Mouse (Mus musculus) hindbrain, embryonic 13.5 days (tissue): Measurements from ENCODE around the gene Tmem215. TPM values are rescaled to one million over a fixed set of nuclear protein-coding genes. Genes with fewer than 3 reads are reported as not detected.
A peak's percentile ranks its signal among the peaks of the same experiment; 100 is the strongest.

Experiments used
- ATAC-seq: fragments of 200-750 bp; cut with Nextera tagmentation; 2 replicates; pipeline ENCODE4 v1.8.0; 2017; ENCODE audit warnings: moderate TSS enrichment; ENCODE audit not compliant: low FRiP score
- H3K27ac ChIP-seq: fragments of 300-500 bp; sonication (generic); 2 replicates; pipeline ENCODE4 v1.5.1; 2015; ENCODE audit warnings: inconsistent platforms, mild to moderate bottlenecking, moderate library complexity
- H3K27me3 ChIP-seq: fragments of 300-500 bp; sonication (generic); 2 replicates; pipeline ENCODE4 v1.6.1; 2015; ENCODE audit warnings: mild to moderate bottlenecking, inconsistent platforms
- H3K36me3 ChIP-seq: fragments of 300-500 bp; sonication (generic); 2 replicates; pipeline ENCODE4 v1.6.1; 2015; ENCODE audit warnings: mild to moderate bottlenecking, inconsistent platforms
- H3K4me1 ChIP-seq: fragments of 300-500 bp; sonication (generic); replicated peaks from 2 replicates; pipeline ENCODE4 v1.6.1; 2015; ENCODE audit warnings: inconsistent platforms
- H3K4me2 ChIP-seq: fragments of 300-500 bp; sonication (generic); 2 replicates; pipeline ENCODE4 v1.6.1; 2015; ENCODE audit warnings: inconsistent platforms, mild to moderate bottlenecking, moderate library complexity
- H3K4me3 ChIP-seq: fragments of 300-500 bp; sonication (generic); 2 replicates; pipeline ENCODE4 v1.5.1; 2015; ENCODE audit warnings: mild to moderate bottlenecking, inconsistent platforms
- H3K9ac ChIP-seq: fragments of 300-500 bp; sonication (generic); 2 replicates; pipeline ENCODE4 v1.6.1; 2015; ENCODE audit warnings: mild to moderate bottlenecking, inconsistent platforms
- H3K9me3 ChIP-seq: fragments of 300-500 bp; sonication (generic); 2 replicates; pipeline ENCODE4 v1.6.1; 2016; ENCODE audit warnings: inconsistent platforms
- WGBS: fragments of 180-500 bp; shearing (Covaris S2); methylation state at CpG from one replicate; pipeline ENCODE4 v1.1.7; 2015; 5-methylcytosine and 5-hydroxymethylcytosine counted together
- polyA plus RNA-seq: library from polyadenylated mRNA; unstranded; fragments of >200 nt; fragmentation: Nextera tagmentation; extraction: Ambion mirVana; gene quantifications from 2 replicates; pipeline ENCODE4 v1.2.1, GENCODE M21; 2015

Gene Tmem215
- polyA plus RNA-seq, 1 experiment from 2014 or later, result 0.27 TPM

GRCm38 (mm10) chr4:40499812-40500591, 28.0 kb downstream of the Tmem215 start:
- no peak overlapping the region for H3K4me2 ChIP-seq
- no peaks in the 10 kb centered on the region for H3K9me3 ChIP-seq
- no peaks in the 10 kb centered on the region for H3K4me1 ChIP-seq
- H3K36me3 ChIP-seq, result no peaks in the 10 kb centered on the region
- WGBS, result 79% methylated on average over 11 of the region's 11 CpGs
- no peak overlapping the region for H3K4me3 ChIP-seq
- no peak; the same call in 1 of the 2 replicates for ATAC-seq
- H3K27me3 ChIP-seq, result no peaks in the 10 kb centered on the region
- no peak overlapping the region for H3K9ac ChIP-seq
- no peak overlapping the region for H3K27ac ChIP-seq

DNA sequence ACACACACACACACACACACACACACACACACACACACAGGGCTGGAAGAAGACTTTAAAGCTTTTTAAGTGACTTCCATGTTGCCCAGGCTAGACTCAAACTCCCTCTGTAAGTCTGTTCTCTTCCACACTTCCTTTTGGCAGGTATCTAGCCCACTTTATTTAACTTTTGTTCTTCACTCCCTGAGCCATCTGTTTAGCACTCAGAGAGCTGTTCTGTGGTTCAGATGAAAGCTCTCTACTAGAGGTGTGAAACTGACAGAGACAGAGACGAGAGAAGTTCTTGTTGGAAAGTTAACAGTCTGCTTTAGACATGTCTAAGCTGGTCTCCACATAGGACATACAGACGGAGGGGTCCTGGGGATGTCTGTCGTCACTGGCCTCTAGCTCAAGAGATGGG, 30.5 kb downstream of the Tmem215 start:
- Histone ChIP-seq H3K36me3 (no peaks in the 10 kb centered on the region), H3K27me3 (no peaks in the 10 kb centered on the region), H3K4me3 (no peak overlapping the region), H3K9ac (no peak overlapping the region), H3K4me1 (no peaks in the 10 kb centered on the region), H3K27ac (no peak overlapping the region), H3K4me2 (no peak overlapping the region), H3K9me3 (no peaks in the 10 kb centered on the region)
- 87% methylated on average over 3 of the region's 3 CpGs for WGBS
- no peak for ATAC-seq

- WGBS, result 60% methylated on average over 16 of the region's 16 CpGs
- ATAC-seq, result peak; percentile 85
- H3K4me3 ChIP-seq, result no peak overlapping the region
- H3K9me3 ChIP-seq, result no peaks in the 10 kb centered on the region
- no peaks in the 10 kb centered on the region for H3K36me3 ChIP-seq
- H3K4me1 ChIP-seq, result peaks cover 9% of the 10 kb centered on the region; the same call in 1 of the 2 replicates
- H3K9ac ChIP-seq, result no peak overlapping the region
- no peak overlapping the region for H3K27ac ChIP-seq
- no peak overlapping the region for H3K4me2 ChIP-seq
- H3K27me3 ChIP-seq, result no peaks in the 10 kb centered on the region
These were observed 37.6 kb downstream of the Tmem215 start for GRCm38 (mm10) chr4:40509534-40509933.

DNA sequence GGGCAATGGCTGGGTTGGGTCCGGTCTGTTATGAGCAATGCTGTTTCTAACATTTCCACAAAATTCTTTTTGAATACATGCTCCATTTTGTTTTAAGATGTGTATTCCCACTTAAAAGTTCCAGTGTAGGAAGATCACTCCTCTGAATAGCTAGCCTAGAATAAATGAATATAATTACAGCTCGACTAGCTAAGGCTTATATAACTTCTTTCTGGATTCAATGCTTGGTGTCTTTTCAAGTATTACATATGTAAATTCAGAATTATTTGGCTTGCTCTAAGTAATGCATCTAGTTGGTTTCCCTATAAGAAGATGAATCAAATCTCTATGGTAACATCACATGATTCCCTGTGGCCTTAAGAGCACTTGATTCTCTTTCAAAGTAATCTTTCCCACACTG, 41.3 kb downstream of the Tmem215 start:
- Histone ChIP-seq H3K4me3 (no peak overlapping the region), H3K27me3 (no peaks in the 10 kb centered on the region), H3K27ac (no peak overlapping the region), H3K9ac (no peak overlapping the region), H3K9me3 (no peaks in the 10 kb centered on the region), H3K4me2 (no peak overlapping the region), H3K4me1 (peaks cover 9% of the 10 kb centered on the region; the same call in 1 of the 2 replicates), H3K36me3 (no peaks in the 10 kb centered on the region)
- 91% methylated on average over 2 of the region's 2 CpGs for WGBS
- ATAC-seq, result no peak

GRCm38 (mm10) chr4:40518545-40519324, 46.8 kb downstream of the Tmem215 start:
- Histone ChIP-seq H3K9ac (no peak overlapping the region), H3K9me3 (peaks cover 5% of the 10 kb centered on the region), H3K36me3 (no peaks in the 10 kb centered on the region), H3K4me2 (no peak overlapping the region), H3K27me3 (no peaks in the 10 kb centered on the region), H3K27ac (no peak overlapping the region), H3K4me3 (no peak overlapping the region), H3K4me1 (no peaks in the 10 kb centered on the region)
- ATAC-seq, result no peak
- 95% methylated on average over 14 of the region's 14 CpGs for WGBS

Other genes with a start within 250 kb of the Tmem215 start
- gene Ddx58, start 232.4 kb upstream of the Tmem215 start, polyA plus RNA-seq, result 3.5 and 4.3 TPM in 2 replicates
- 16.7 and 17.2 TPM in 2 replicates for gene Smim27, start 202.6 kb upstream of the Tmem215 start, polyA plus RNA-seq
- 33.7 and 35.1 TPM in 2 replicates for gene Topors, start 202.3 kb upstream of the Tmem215 start, polyA plus RNA-seq
- gene Ndufb6, start 192.8 kb upstream of the Tmem215 start, polyA plus RNA-seq, result 313 and 323 TPM in 2 replicates
- gene Aptx, start 231.0 kb downstream of the Tmem215 start, polyA plus RNA-seq, result 54.1 and 54.5 TPM in 2 replicates
- 792 and 817 TPM in 2 replicates for gene Dnaja1, start 250.0 kb downstream of the Tmem215 start, polyA plus RNA-seq